Mouse (Mus musculus): ENCODE results near the gene Cbfa2t2. TPM values are rescaled to one million over a fixed set of nuclear protein-coding genes. Genes with fewer than 3 reads are reported as not detected.

Gene Cbfa2t2
- total and polyA plus RNA-seq, 3 experiments = 7.8 to 17.3 (median 15.6) TPM

- DNase-seq = no peak
- WGBS = 50% methylated on average over 2 of the region's 2 CpGs
- Histone ChIP-seq H3K27ac (peak overlapping the region; percentile 20), H3K79me2 (replicated peaks; ENCODE audit: control insufficient read depth, insufficient read depth, low read length) (no peaks in the 10 kb centered on the region), H3K4me1 (ENCODE audit: control insufficient read depth, insufficient read depth, low read length) (peaks cover 10% of the 10 kb centered on the region), H3K36me3 (ENCODE audit: control insufficient read depth, insufficient read depth, low read length) (peaks cover 18% of the 10 kb centered on the region), H3K9ac (ENCODE audit: low read depth, low read length) (no peak overlapping the region), H3K27me3 (ENCODE audit: control insufficient read depth, insufficient read depth, low read length) (no peaks in the 10 kb centered on the region), H3K4me3 (no peak overlapping the region)
- intact Hi-C loops (cut with DNase I) = no loop called here
- TF ChIP-seq CTCF (IDR thresholded peaks at IDR 0.05) (no peak), EP300 (IDR thresholded peaks at IDR 0.05; ENCODE audit: insufficient read depth, low read depth, low read length) (no peak), POLR2A (IDR thresholded peaks at IDR 0.05; ENCODE audit: insufficient read depth, low read depth, low read length) (no peak)
These were observed 37.0 kb upstream of the Cbfa2t2 start for GRCm38 (mm10) chr2:154399325-154399724.

GRCm38 (mm10) chr2:154401976-154402375, 34.3 kb upstream of the Cbfa2t2 start:
- 18% methylated on average over 1 of the region's 1 CpGs for WGBS
- H3K27me3 ChIP-seq (ENCODE audit: control insufficient read depth, insufficient read depth, low read length) = no peaks in the 10 kb centered on the region
- no peak for DNase-seq
- no peak for TF ChIP-seq POLR2A (IDR thresholded peaks at IDR 0.05; ENCODE audit: insufficient read depth, low read depth, low read length)
- no peak for TF ChIP-seq EP300 (IDR thresholded peaks at IDR 0.05; ENCODE audit: insufficient read depth, low read depth, low read length)
- TF ChIP-seq CTCF (IDR thresholded peaks at IDR 0.05) = no peak
- H3K4me3 ChIP-seq = no peak overlapping the region
- H3K36me3 ChIP-seq (ENCODE audit: control insufficient read depth, insufficient read depth, low read length) = peaks cover 18% of the 10 kb centered on the region
- peaks cover 7% of the 10 kb centered on the region for H3K4me1 ChIP-seq (ENCODE audit: control insufficient read depth, insufficient read depth, low read length)
- H3K9ac ChIP-seq (ENCODE audit: low read depth, low read length) = no peak overlapping the region
- intact Hi-C loops (cut with DNase I) = no loop called here
- no peak overlapping the region for H3K27ac ChIP-seq
- H3K79me2 ChIP-seq (replicated peaks; ENCODE audit: control insufficient read depth, insufficient read depth, low read length) = no peaks in the 10 kb centered on the region

- TF ChIP-seq CTCF (IDR thresholded peaks at IDR 0.05) (peak; percentile 43), EP300 (IDR thresholded peaks at IDR 0.05; ENCODE audit: insufficient read depth, low read depth, low read length) (no peak)
- Histone ChIP-seq H3K36me3 (ENCODE audit: control insufficient read depth, insufficient read depth, low read length) (peaks cover 18% of the 10 kb centered on the region), H3K27me3 (ENCODE audit: control insufficient read depth, insufficient read depth, low read length) (no peaks in the 10 kb centered on the region), H3K4me3 (no peak overlapping the region), H3K9ac (ENCODE audit: low read depth, low read length) (no peak overlapping the region), H3K79me2 (replicated peaks; ENCODE audit: control insufficient read depth, insufficient read depth, low read length) (no peaks in the 10 kb centered on the region), H3K4me1 (ENCODE audit: control insufficient read depth, insufficient read depth, low read length) (peaks cover 9% of the 10 kb centered on the region), H3K27ac (peak overlapping the region; percentile 45)
- peak; percentile 45 to 64 for DNase-seq
- intact Hi-C loops (cut with DNase I) = no loop called here
- WGBS = 0% methylated on average over 7 of the region's 7 CpGs
These were observed 33.5 kb upstream of the Cbfa2t2 start for GRCm38 (mm10) chr2:154402811-154403210.

GRCm38 (mm10) chr2:154405447-154405994, 30.8 kb upstream of the Cbfa2t2 start:
- TF ChIP-seq EP300 (IDR thresholded peaks at IDR 0.05; ENCODE audit: insufficient read depth, low read depth, low read length) = no peak
- TF ChIP-seq CTCF (IDR thresholded peaks at IDR 0.05) = no peak
- TF ChIP-seq POLR2A (IDR thresholded peaks at IDR 0.05; ENCODE audit: insufficient read depth, low read depth, low read length) = no peak
- no peak for DNase-seq
- intact Hi-C loops (cut with DNase I) = no loop called here
- Histone ChIP-seq H3K4me1 (ENCODE audit: control insufficient read depth, insufficient read depth, low read length) (peaks cover 10% of the 10 kb centered on the region), H3K36me3 (ENCODE audit: control insufficient read depth, insufficient read depth, low read length) (peaks cover 12% of the 10 kb centered on the region), H3K27me3 (ENCODE audit: control insufficient read depth, insufficient read depth, low read length) (no peaks in the 10 kb centered on the region), H3K27ac (peak overlapping the region; percentile 43), H3K9ac (ENCODE audit: low read depth, low read length) (no peak overlapping the region), H3K79me2 (replicated peaks; ENCODE audit: control insufficient read depth, insufficient read depth, low read length) (no peaks in the 10 kb centered on the region), H3K4me3 (no peak overlapping the region)
- WGBS = 44% methylated on average over 5 of the region's 5 CpGs

- Histone ChIP-seq H3K36me3 (ENCODE audit: control insufficient read depth, insufficient read depth, low read length) (peaks cover 10% of the 10 kb centered on the region), H3K27ac (peak overlapping the region; percentile 88), H3K9ac (ENCODE audit: low read depth, low read length) (peak overlapping the region; percentile 95), H3K27me3 (ENCODE audit: control insufficient read depth, insufficient read depth, low read length) (no peaks in the 10 kb centered on the region), H3K4me1 (ENCODE audit: control insufficient read depth, insufficient read depth, low read length) (peaks cover 10% of the 10 kb centered on the region), H3K79me2 (replicated peaks; ENCODE audit: control insufficient read depth, insufficient read depth, low read length) (no peaks in the 10 kb centered on the region), H3K4me3 (peak overlapping the region; percentile 64)
- intact Hi-C loops (cut with DNase I) = loop anchor here (2.0 kb wide), 1 partner anchor 34 kb away; the partner anchor contains the start of gene Cdk5rap1
- 18% methylated on average over 11 of the region's 11 CpGs for whole genome bisulfite sequencing
- peak in 1 of 2 experiments; percentile 38 for DNase-seq
- no peak for TF ChIP-seq EP300 (IDR thresholded peaks at IDR 0.05; ENCODE audit: insufficient read depth, low read depth, low read length)
- TF ChIP-seq POLR2A (IDR thresholded peaks at IDR 0.05; ENCODE audit: insufficient read depth, low read depth, low read length) = no peak
- no peak for TF ChIP-seq CTCF (IDR thresholded peaks at IDR 0.05)
These were observed 29.1 kb upstream of the Cbfa2t2 start for GRCm38 (mm10) chr2:154407063-154407642.
